Mouse (Mus musculus) kidney, postnatal 10 days (tissue): Measurements from ENCODE around the gene Use1.

Source experiments
- DNase-seq: peaks from one replicate; pipeline ENCODE4 v3.0.0; 2021; ENCODE audit warnings: mixed read lengths

Use1 gene

GRCm38 (mm10) chr8:71404011-71404410 is 37.4 kb downstream of the Use1 start:
- no peak for DNase-seq

- DNase-seq, result no peak
Observed at GRCm38 (mm10) chr8:71404951-71405351, 38.3 kb downstream of the Use1 start.

- peak; percentile 98 for DNase-seq
Observed at GRCm38 (mm10) chr8:71405401-71406098, 38.9 kb downstream of the Use1 start, which contains the start of gene Ankle1. Gene Ankle1 (plus strand): TSS chr8:71406010.

- DNase-seq, result peak; percentile 89
Observed at GRCm38 (mm10) chr8:71406099-71407015, 39.7 kb downstream of the Use1 start.

- DNase-seq, result no peak
Observed at GRCm38 (mm10) chr8:71407441-71407840, 40.8 kb downstream of the Use1 start.

GRCm38 (mm10) chr8:71408231-71408630 is 41.6 kb downstream of the Use1 start:
- no peak for DNase-seq

GRCm38 (mm10) chr8:71411535-71412273 is 45.1 kb downstream of the Use1 start:
- no peak for DNase-seq
